Mouse (Mus musculus) lung, adult 2 months (tissue): Measurements from ENCODE around the gene Dnaic2.

ENCODE experiments used
- CTCF ChIP-seq: fragments of 200-500 bp; IDR thresholded peaks from 2 replicates; pipeline ENCODE4 v1.5.1; 2011; ENCODE audit warnings: mild to moderate bottlenecking, low read length, control low read depth; ENCODE audit not compliant: insufficient read depth
- POLR2A ChIP-seq: fragments of 200-500 bp; IDR thresholded peaks from 2 replicates; pipeline ENCODE4 v1.6.1; 2011; ENCODE audit warnings: low read depth, mild to moderate bottlenecking, control low read depth, low read length, borderline replicate concordance; ENCODE audit errors: extremely low read depth

- TF ChIP-seq CTCF, result no peak
- TF ChIP-seq POLR2A, result no peak
These were observed 4.8 kb upstream of the Dnaic2 start for GRCm38 (mm10) chr11:114722438-114722837.
